Mouse (Mus musculus) embryonic facial prominence, embryonic 10.5 days (tissue): Measurements from ENCODE around the gene Zfp799. TPM values are rescaled to one million over a fixed set of nuclear protein-coding genes. Genes with fewer than 3 reads are reported as not detected.

Source experiments
- DNase-seq: peaks from one replicate; pipeline ENCODE4 v3.0.0-alpha.2; 2017; ENCODE audit warnings: low spot score
- H3K27ac ChIP-seq: fragments of 300-500 bp; sonication (generic); replicated peaks from 2 replicates; pipeline ENCODE4 v1.5.1; 2016; ENCODE audit warnings: mild to moderate bottlenecking
- H3K27me3 ChIP-seq: fragments of 300-500 bp; sonication (generic); replicated peaks from 2 replicates; pipeline ENCODE4 v1.6.1; 2016; ENCODE audit warnings: low read depth, mild to moderate bottlenecking; ENCODE audit not compliant: poor library complexity, severe bottlenecking
- H3K36me3 ChIP-seq: fragments of 300-500 bp; sonication (generic); replicated peaks from 2 replicates; pipeline ENCODE4 v1.6.1; 2016; ENCODE audit warnings: mild to moderate bottlenecking, moderate library complexity
- H3K4me1 ChIP-seq: fragments of 300-500 bp; sonication (generic); 2 replicates; pipeline ENCODE4 v1.6.1; 2016
- H3K4me3 ChIP-seq: fragments of 300-500 bp; sonication (generic); 2 replicates; pipeline ENCODE4 v1.5.1; 2016; ENCODE audit warnings: mild to moderate bottlenecking, moderate library complexity
- H3K9me3 ChIP-seq: fragments of 300-500 bp; sonication (generic); 2 replicates; pipeline ENCODE4 v1.6.1; 2016; ENCODE audit warnings: mild to moderate bottlenecking
- WGBS: fragments of 180-500 bp; shearing (Covaris S2); methylation state at CpG from one replicate; pipeline ENCODE4 v1.1.7; 2016; 5-methylcytosine and 5-hydroxymethylcytosine counted together
- polyA plus RNA-seq: library from polyadenylated mRNA; unstranded; fragments of >200 nt; fragmentation: Nextera tagmentation; extraction: Ambion mirVana; gene quantifications from 2 replicates; pipeline ENCODE4 v1.2.1, GENCODE M21; 2016

The Zfp799 gene
- polyA plus RNA-seq, 1 experiment from 2014 or later: 13.9 TPM

DNA sequence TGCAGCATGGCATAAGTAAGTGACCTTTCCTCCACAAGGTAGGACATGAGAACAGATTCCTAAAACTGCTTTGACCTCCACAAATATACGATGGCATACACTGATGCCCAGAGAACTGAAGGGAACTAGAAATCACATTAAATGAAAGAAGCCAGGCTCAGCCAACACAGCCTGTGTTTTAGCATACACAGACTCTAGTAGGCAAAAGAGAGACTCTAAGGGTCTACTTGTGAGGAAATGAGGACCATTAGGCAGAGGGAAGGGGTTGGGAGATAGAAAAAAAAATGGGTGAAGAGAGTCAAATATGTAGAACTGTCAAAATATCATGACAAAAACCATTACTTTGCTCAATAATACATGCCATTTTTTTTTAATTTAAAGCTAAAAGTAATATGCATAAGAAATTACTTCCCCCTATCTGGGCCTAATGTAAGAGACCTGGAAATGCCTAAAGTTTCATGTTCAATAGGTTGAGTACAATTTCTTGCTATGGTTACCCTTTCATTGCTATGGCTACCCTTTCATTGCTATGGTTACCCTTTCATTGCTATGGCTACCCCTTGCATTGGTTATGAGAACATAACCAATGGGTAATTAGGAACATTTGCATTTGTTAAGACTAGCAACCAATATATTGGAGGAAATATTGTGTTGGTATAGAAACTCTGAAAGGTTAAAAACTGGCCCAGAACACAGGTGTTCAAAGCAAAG is 13.8 kb downstream of the Zfp799 start:
- no peak for DNase-seq
- no peaks in the 10 kb centered on the region for H3K9me3 ChIP-seq
- H3K36me3 ChIP-seq: peaks cover 67% of the 10 kb centered on the region
- H3K4me1 ChIP-seq: no peaks in the 10 kb centered on the region
- H3K27me3 ChIP-seq: no peaks in the 10 kb centered on the region
- H3K4me3 ChIP-seq: no peak overlapping the region
- WGBS: 92% methylated on average over 1 of the region's 1 CpGs
- no peak overlapping the region for H3K27ac ChIP-seq

DNA sequence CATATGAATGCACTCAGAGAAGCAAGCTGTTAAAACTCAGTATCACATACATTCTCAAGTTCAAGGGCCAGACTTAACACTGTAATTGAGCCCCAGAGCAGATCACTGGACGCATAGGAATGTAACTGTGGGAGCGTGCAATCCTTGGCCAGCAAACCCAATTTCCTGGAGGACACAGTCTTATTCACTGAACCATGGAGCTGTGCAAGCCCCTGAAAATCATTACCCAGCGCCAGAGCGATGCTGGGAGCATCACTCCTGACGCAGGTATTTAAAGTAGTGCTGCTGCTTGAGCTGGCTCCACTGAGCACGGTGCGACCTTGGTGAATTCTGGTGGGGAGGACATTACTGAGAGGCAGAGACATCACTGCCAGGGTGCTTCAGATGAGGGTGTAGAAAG is 15.9 kb downstream of the Zfp799 start:
- WGBS: 79% methylated on average over 7 of the region's 7 CpGs

DNA sequence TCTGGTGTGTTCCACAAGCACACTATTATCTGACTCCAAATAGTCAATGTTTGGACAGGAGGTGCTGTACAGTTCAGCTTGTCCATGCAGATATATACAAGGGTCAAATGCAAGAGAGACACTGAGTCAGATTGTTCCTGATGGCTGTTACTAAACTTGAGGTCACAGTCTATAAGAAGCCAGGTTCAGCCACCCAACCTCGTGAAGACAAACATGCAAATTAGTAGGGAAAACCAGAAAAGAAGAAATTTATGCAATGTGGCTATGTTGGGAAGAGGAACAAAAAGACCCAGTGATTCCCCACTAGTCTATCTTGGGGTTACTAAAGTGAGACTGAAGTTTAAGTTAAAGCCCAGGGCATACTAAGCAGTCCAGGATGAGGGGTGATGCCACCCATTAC is 19.4 kb downstream of the Zfp799 start:
- no peak overlapping the region; the same call in 1 of the 2 replicates for H3K27ac ChIP-seq
- no peak for DNase-seq
- H3K4me3 ChIP-seq: peak overlapping the region; percentile 75; the same call in 1 of the 2 replicates
- H3K27me3 ChIP-seq: no peaks in the 10 kb centered on the region
- 43% methylated on average over 1 of the region's 1 CpGs for WGBS
- peaks cover 16% of the 10 kb centered on the region for H3K36me3 ChIP-seq
- no peaks in the 10 kb centered on the region for H3K9me3 ChIP-seq
- peaks cover 34% of the 10 kb centered on the region for H3K4me1 ChIP-seq

More for the DNA sequence above, 15.9 kb downstream of the Zfp799 start:
- H3K27ac ChIP-seq: no peak overlapping the region
- H3K4me3 ChIP-seq: no peak overlapping the region
- H3K27me3 ChIP-seq: no peaks in the 10 kb centered on the region
- H3K4me1 ChIP-seq: peaks cover 13% of the 10 kb centered on the region
- H3K36me3 ChIP-seq: peaks cover 46% of the 10 kb centered on the region
- no peak for DNase-seq
- no peaks in the 10 kb centered on the region for H3K9me3 ChIP-seq

DNA sequence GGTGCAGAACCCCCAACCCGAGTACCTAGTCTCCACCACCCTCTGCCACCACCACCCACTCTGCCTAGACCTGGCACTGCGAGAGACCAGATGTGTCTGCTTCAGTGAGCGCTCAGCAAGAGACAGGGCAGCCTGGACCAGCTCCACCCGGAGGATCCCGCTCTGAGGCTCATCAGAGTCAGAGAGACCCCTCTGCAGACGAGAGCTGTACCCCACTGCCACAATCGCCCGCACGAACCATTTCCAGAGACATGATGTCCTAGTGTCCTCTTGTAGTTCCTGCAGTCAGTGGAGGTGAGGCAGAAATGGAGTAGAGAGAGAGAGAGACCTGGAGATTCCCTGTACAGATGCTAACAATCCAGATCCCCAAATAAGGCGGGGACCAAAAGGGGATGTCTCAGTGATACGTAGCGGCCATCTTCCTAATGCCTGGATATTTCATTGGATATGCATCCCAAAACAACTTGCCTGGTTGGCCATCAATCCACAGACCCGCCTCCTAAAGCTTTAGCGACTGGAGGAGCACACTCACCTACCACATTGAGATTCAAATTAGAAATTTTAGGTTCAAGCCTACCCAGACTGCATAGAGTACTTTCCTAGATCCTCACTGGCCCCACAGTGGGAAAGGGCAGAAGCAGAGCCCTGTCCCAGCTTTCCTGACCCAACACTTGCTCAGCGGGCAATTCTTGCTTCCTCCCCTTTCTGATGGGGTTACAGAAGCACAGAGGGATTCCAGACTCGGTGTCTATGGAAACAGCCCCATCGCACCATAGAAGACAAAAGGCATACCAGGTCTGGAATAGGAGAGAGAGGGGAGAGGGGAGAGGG is 20.3 kb downstream of the Zfp799 start, which contains the start of gene Zfp811:
TSS of gene Zfp811 (minus strand) at position 388 of the 831 bp plus-strand sequence.
- Histone ChIP-seq H3K27me3 (no peaks in the 10 kb centered on the region), H3K4me1 (peaks cover 34% of the 10 kb centered on the region), H3K4me3 (peak within 1 kb of the TSS; percentile 75), H3K36me3 (peaks cover 7% of the 10 kb centered on the region), H3K27ac (peak within 1 kb of the TSS; percentile 88), H3K9me3 (no peaks in the 10 kb centered on the region)
- peak; percentile 76 for DNase-seq
- WGBS: under 1% methylated on average over 17 of the region's 17 CpGs

DNA sequence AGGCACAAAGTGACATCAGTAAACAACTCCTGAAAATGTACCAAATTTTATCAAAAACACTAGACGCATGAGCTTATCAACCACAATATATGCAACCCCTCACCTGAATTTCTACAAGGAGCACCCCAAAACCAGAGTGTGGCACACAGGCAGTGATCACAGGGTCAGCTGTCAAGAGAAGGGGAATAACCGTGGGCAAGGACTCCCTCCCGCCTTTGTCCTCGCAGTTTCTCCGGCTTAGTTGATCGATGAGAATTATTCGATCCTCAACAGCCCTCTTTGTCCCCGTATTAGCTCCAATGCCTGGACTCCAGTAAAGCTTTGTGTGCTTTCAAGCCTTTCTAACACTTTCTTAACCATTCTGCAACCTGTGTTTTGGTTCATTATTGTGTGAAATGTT is 21.1 kb downstream of the Zfp799 start:
- peak overlapping the region; percentile 88 for H3K27ac ChIP-seq
- DNase-seq: no peak
- H3K27me3 ChIP-seq: no peaks in the 10 kb centered on the region
- H3K4me1 ChIP-seq: peaks cover 34% of the 10 kb centered on the region
- H3K36me3 ChIP-seq: no peaks in the 10 kb centered on the region; the same call in 1 of the 2 replicates
- peak overlapping the region; percentile 75 for H3K4me3 ChIP-seq
- no peaks in the 10 kb centered on the region for H3K9me3 ChIP-seq
- WGBS: 11% methylated on average over 8 of the region's 8 CpGs

DNA sequence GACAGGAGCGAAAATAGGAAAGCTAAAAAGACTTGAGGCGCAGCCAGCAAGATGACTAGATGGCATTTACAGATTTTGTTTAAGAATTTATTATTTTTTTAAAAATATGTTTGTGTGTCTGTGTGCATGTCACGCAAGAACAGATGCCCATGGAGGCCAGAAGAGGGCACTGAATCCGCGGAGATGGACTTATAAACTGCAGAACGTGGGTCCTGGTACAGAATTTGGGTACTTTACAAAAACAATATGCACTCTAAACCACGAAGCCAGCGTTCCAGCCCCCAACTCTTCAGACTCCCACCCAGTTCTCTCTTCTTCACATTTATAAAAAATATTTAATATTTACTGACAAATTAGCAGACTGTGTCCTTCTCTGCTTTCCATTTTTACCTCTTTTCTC is 40.8 kb downstream of the Zfp799 start:
- 70% methylated on average over 8 of the region's 8 CpGs for WGBS
- H3K9me3 ChIP-seq: no peaks in the 10 kb centered on the region
- no peaks in the 10 kb centered on the region for H3K27me3 ChIP-seq
- peak overlapping the region; percentile 95; the same call in 1 of the 2 replicates for H3K27ac ChIP-seq
- H3K4me3 ChIP-seq: peak overlapping the region; percentile 97
- no peak for DNase-seq
- H3K4me1 ChIP-seq: peaks cover 22% of the 10 kb centered on the region
- peaks cover 23% of the 10 kb centered on the region for H3K36me3 ChIP-seq

DNA sequence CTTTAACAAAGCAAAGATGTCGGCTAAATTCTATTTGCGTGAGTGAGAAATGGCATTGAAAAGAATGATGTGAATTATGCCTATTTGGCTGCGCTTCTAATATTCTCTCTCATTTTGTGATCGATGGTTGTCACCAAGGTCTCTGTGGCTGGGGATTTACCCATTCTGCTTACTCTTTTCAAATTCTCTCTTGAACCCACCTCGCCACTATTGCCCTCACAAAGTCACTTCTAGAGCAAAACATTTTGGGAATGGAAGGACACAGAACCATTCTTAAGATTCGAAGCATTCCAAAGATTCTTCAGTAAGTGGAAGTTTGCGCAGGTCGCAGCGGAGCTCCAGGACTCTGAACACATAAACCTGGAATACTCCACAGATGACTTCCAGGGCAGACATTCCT is 41.5 kb downstream of the Zfp799 start:
- peaks cover 30% of the 10 kb centered on the region for H3K36me3 ChIP-seq
- peak; percentile 28 for DNase-seq
- H3K4me1 ChIP-seq: peaks cover 22% of the 10 kb centered on the region
- 11% methylated on average over 9 of the region's 9 CpGs for WGBS
- peak overlapping the region; percentile 95 for H3K27ac ChIP-seq
- no peaks in the 10 kb centered on the region for H3K27me3 ChIP-seq
- peak overlapping the region; percentile 97 for H3K4me3 ChIP-seq
- no peaks in the 10 kb centered on the region; the same call in 1 of the 2 replicates for H3K9me3 ChIP-seq

DNA sequence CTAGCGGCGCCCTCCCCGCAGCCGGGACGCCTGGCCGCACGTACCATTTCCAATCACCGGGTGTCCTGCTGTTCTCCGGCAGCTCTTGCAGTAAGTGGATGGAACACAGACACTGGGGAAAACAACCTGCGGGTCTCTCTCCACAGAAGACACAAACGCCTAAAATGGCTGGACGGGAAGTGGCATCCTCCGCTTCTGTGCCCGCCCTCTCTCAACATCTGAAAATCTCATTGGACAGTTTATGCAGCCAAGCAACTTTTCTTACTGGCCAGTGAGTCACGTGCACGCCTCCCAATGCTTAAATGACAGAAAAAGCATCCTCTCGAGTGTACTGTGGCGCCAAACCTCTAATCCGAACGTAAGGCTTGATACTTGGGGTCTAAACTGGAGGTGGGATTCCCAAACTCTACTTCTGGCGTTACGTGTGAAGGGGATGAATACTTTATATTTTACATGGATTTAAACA is 41.9 kb downstream of the Zfp799 start, which contains the start of gene Zfp871:
TSS of gene Zfp871 (minus strand) at position 194 of the 466 bp plus-strand sequence.
- Histone ChIP-seq H3K4me1 (peaks cover 22% of the 10 kb centered on the region), H3K36me3 (peaks cover 34% of the 10 kb centered on the region), H3K4me3 (peak within 1 kb of the TSS; percentile 97), H3K9me3 (no peaks in the 10 kb centered on the region; the same call in 1 of the 2 replicates), H3K27me3 (no peaks in the 10 kb centered on the region), H3K27ac (peak within 1 kb of the TSS; percentile 95)
- peak; percentile 88 for DNase-seq
- WGBS: under 1% methylated on average over 22 of the region's 22 CpGs

DNA sequence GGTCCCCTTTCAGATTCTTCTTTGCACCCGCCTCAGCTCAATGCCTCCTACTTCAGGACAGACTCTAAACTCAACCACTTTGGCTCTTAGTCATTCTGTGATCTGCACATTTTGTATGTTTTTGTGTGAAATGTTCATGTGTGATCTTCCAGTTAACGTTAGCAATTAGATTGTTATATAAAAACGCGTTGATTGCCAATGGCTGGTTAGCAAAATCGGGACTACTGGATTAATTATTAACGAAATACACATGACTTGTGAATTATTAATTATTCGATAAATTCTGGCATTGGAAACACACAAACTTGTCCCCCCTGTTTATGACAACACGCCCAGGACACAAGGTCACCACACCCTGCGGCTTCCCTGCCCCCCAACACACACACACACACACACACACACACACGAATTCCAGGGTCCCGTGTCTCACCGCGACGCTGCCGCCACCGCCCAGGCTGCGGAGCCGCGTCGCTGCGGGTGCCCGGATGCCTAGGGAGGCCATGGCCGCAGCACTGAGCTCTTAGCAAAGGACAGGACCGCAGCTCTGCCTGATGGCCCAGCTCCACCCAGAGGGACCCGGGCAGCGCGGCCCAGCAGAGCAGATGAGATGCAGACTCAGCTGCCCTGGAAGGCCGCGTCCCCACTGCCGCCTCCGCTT is 42.5 kb downstream of the Zfp799 start:
- Histone ChIP-seq H3K36me3 (peaks cover 40% of the 10 kb centered on the region), H3K4me1 (peaks cover 22% of the 10 kb centered on the region), H3K27ac (peak overlapping the region; percentile 95), H3K9me3 (peaks cover 4% of the 10 kb centered on the region; the same call in 1 of the 2 replicates), H3K27me3 (no peaks in the 10 kb centered on the region), H3K4me3 (peak overlapping the region; percentile 97)
- no peak for DNase-seq
- WGBS: 1% methylated on average over 31 of the region's 31 CpGs

DNA sequence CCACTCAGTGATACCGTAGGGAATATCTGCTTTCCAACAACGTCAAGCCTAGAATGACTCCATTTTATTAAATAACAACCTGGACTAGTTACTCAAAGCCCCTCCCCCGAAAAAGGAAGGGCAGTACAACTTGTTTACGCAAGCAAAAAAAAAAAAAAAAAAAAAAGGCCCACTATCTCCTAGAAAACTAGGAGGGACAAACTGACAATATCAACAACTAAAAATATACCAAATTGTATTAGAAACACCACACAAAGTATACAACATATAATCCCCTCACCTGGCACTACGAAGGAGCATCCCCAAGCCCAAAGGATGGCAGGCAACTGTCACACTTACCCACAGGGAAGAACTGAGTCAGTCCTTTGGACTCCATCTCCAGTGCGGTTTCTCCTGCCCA is 43.1 kb downstream of the Zfp799 start:
- Histone ChIP-seq H3K4me1 (peaks cover 22% of the 10 kb centered on the region), H3K27ac (no peak overlapping the region), H3K4me3 (peak overlapping the region; percentile 97), H3K27me3 (no peaks in the 10 kb centered on the region), H3K9me3 (peaks cover 4% of the 10 kb centered on the region; the same call in 1 of the 2 replicates), H3K36me3 (peaks cover 46% of the 10 kb centered on the region)
- no peak for DNase-seq
- 75% methylated on average over 6 of the region's 6 CpGs for WGBS

DNA sequence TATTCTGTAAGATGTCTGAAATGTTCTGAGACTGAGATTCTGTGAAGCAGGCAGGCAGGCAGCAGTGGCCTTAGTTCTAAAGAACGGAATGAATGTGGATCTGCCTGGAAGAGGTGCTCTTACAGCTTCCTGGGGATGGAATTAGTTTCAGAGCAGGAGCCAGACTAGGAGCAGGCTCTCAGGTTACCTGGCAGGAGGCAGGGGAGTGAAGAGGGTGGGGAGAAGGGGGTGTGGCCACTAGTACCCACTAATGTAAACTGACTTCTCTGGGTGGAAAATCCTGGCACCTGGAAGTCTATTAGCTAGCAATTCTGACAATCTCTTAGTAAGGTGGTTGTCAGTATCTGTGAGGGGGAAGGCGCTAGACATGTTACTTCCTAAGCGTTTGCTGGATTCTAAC is 44.4 kb downstream of the Zfp799 start:
- peaks cover 22% of the 10 kb centered on the region for H3K4me1 ChIP-seq
- DNase-seq: no peak
- no peak overlapping the region; the same call in 1 of the 2 replicates for H3K4me3 ChIP-seq
- peaks cover 50% of the 10 kb centered on the region for H3K36me3 ChIP-seq
- 87% methylated on average over 3 of the region's 3 CpGs for WGBS
- H3K27me3 ChIP-seq: no peaks in the 10 kb centered on the region
- peaks cover 4% of the 10 kb centered on the region; the same call in 1 of the 2 replicates for H3K9me3 ChIP-seq
- no peak overlapping the region for H3K27ac ChIP-seq

DNA sequence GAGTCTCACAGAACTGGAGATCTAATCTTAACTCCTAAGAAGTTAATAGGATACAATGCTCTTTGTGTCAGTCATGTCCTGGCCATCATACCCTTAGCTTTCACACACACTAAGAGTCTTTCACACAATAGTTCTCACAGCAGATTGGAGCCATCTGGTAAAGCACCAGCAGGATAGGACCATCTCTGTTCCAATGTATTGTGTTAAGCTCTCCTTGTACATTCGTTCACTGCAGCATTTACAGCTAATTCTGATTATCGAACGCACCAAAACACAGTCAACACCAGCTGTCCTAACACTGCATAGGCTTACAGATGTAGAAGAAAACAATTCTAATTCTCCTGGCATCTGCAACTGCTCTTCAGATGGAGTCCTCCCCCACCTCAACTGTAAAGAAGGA is 52.5 kb downstream of the Zfp799 start:
- no peak for DNase-seq
- WGBS: 98% methylated on average over 3 of the region's 3 CpGs
- Histone ChIP-seq H3K27ac (no peak overlapping the region), H3K9me3 (no peaks in the 10 kb centered on the region), H3K27me3 (no peaks in the 10 kb centered on the region), H3K36me3 (peaks cover 91% of the 10 kb centered on the region), H3K4me3 (no peak overlapping the region), H3K4me1 (no peaks in the 10 kb centered on the region)
